Mouse (Mus musculus): ENCODE measurements around the gene Wdr72. TPM values are rescaled to one million over a fixed set of nuclear protein-coding genes. Genes with fewer than 3 reads are reported as not detected.

Gene Wdr72
- polyA plus RNA-seq, 1 experiment: 0.18 TPM

DNA sequence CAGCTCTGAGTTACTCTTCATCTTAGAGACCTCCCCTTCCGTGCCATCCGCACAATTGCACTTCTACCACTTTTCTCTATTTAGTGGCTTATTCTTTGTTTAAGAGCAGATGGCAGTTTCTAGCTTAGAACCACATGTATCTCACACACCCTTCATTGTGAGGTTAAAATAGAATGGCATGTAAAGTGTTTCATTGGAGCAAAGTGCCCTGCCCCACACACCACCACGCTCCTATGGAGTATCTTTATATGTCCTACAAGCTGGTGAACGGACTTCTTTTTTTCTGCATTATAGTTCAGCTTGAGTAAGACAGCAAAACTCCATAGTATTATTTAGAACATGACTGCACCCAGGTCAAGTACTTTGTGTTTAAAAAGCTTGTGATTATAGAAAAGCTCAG is 137.9 kb downstream of the Wdr72 start:
- WGBS: 78% methylated on average over 4 of the region's 4 CpGs
- no peak for TF ChIP-seq CTCF (IDR thresholded peaks at IDR 0.05; ENCODE audit: borderline replicate concordance, insufficient read depth, low read depth, low read length)
- H3K27ac ChIP-seq (ENCODE audit: insufficient read depth, low read length): no peak overlapping the region
- H3K4me3 ChIP-seq (replicated peaks; ENCODE audit: insufficient read depth, low read depth, low read length): no peak overlapping the region
- H3K27me3 ChIP-seq (ENCODE audit: control insufficient read depth, insufficient read depth, low read length): no peaks in the 10 kb centered on the region
- no peaks in the 10 kb centered on the region for H3K4me1 ChIP-seq (ENCODE audit: control insufficient read depth, insufficient read depth, low read length)
- DNase-seq: no peak

- H3K4me1 ChIP-seq (ENCODE audit: control insufficient read depth, insufficient read depth, low read length): no peaks in the 10 kb centered on the region
- 66% methylated on average over 1 of the region's 1 CpGs for WGBS
- TF ChIP-seq POLR2A (IDR thresholded peaks at IDR 0.05; ENCODE audit: borderline replicate concordance, insufficient read depth, low read length) (no peak), CTCF (IDR thresholded peaks at IDR 0.05; ENCODE audit: borderline replicate concordance, insufficient read depth, low read depth, low read length) (no peak)
These were observed 139.3 kb downstream of the Wdr72 start for GRCm38 (mm10) chr9:74249486-74249885.

GRCm38 (mm10) chr9:74250522-74250921 is 140.4 kb downstream of the Wdr72 start:
- Histone ChIP-seq H3K27ac (ENCODE audit: insufficient read depth, low read length) (no peak overlapping the region), H3K4me3 (replicated peaks; ENCODE audit: insufficient read depth, low read depth, low read length) (no peak overlapping the region), H3K4me1 (ENCODE audit: control insufficient read depth, insufficient read depth, low read length) (no peaks in the 10 kb centered on the region), H3K27me3 (ENCODE audit: control insufficient read depth, insufficient read depth, low read length) (no peaks in the 10 kb centered on the region)
- no peak for TF ChIP-seq CTCF (IDR thresholded peaks at IDR 0.05; ENCODE audit: borderline replicate concordance, insufficient read depth, low read depth, low read length)
- TF ChIP-seq POLR2A (IDR thresholded peaks at IDR 0.05; ENCODE audit: borderline replicate concordance, insufficient read depth, low read length): no peak
- 82% methylated on average over 1 of the region's 1 CpGs for WGBS
- DNase-seq: no peak

More at GRCm38 (mm10) chr9:74249486-74249885, 139.3 kb downstream of the Wdr72 start:
- H3K27ac ChIP-seq (ENCODE audit: insufficient read depth, low read length): no peak overlapping the region
- DNase-seq: no peak
- no peaks in the 10 kb centered on the region for H3K27me3 ChIP-seq (ENCODE audit: control insufficient read depth, insufficient read depth, low read length)
- H3K4me3 ChIP-seq (replicated peaks; ENCODE audit: insufficient read depth, low read depth, low read length): no peak overlapping the region

DNA sequence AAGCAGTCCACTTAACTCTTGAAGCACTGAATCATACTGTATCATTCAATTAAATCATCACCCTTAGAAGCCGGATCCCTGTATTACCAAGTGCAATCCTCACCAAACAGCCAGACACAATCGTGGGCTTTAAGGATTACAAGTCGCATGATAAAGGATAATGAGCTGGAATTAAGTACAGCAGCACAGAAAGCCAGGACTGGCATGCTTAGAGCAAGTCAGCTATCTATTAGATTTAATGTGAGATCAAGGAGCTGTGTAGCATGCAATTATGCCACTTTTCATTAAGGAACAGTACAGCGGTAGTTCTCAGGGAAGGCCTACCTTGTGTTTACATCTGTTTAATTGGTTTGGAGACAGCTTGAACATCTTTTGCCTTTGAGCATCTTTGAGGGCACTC is 148.2 kb downstream of the Wdr72 start:
- Histone ChIP-seq H3K27me3 (ENCODE audit: control insufficient read depth, insufficient read depth, low read length) (no peaks in the 10 kb centered on the region), H3K4me1 (ENCODE audit: control insufficient read depth, insufficient read depth, low read length) (no peaks in the 10 kb centered on the region), H3K27ac (ENCODE audit: insufficient read depth, low read length) (no peak overlapping the region), H3K4me3 (replicated peaks; ENCODE audit: insufficient read depth, low read depth, low read length) (no peak overlapping the region)
- DNase-seq: no peak
- 80% methylated on average over 4 of the region's 4 CpGs for WGBS
- no peak for TF ChIP-seq POLR2A (IDR thresholded peaks at IDR 0.05; ENCODE audit: borderline replicate concordance, insufficient read depth, low read length)
- TF ChIP-seq CTCF (IDR thresholded peaks at IDR 0.05; ENCODE audit: borderline replicate concordance, insufficient read depth, low read depth, low read length): no peak

DNA sequence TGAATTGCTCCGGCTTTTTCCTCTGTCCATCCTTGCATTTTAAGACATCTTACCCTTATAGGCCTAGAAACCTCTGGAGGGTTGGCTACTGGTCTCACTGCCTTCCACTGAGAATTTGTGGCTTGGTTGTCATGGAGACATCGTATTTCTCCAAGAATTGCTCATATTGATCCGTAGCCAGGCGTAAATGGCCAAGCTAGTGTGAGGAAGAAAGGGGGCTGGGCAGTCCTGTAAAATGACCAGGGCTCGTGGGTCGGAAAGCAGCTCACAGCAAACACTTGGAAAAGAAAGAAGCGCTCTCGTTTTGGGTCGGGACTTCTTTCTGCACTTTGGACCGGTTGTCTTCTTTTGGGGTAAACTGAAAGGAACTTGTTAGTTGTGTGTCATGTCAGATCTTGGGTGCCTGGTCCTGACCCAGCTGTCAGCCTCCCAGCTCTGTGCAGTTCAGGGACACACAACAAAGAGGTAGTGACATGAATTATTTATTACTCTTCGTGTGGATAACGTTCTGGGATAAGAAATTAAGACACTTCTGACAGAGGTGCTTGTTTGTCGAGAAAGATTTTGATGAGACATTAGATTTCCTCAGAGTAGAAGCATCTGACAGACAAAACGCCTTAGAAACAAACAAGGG is 167.7 kb downstream of the Wdr72 start:
- WGBS: 19% methylated on average over 14 of the region's 14 CpGs
- no peak for TF ChIP-seq CTCF (IDR thresholded peaks at IDR 0.05; ENCODE audit: borderline replicate concordance, insufficient read depth, low read depth, low read length)
- no peak for TF ChIP-seq POLR2A (IDR thresholded peaks at IDR 0.05; ENCODE audit: borderline replicate concordance, insufficient read depth, low read length)
- no peak for DNase-seq
- Histone ChIP-seq H3K27ac (ENCODE audit: insufficient read depth, low read length) (no peak overlapping the region), H3K4me1 (ENCODE audit: control insufficient read depth, insufficient read depth, low read length) (no peaks in the 10 kb centered on the region), H3K27me3 (ENCODE audit: control insufficient read depth, insufficient read depth, low read length) (no peaks in the 10 kb centered on the region), H3K4me3 (replicated peaks; ENCODE audit: insufficient read depth, low read depth, low read length) (no peak overlapping the region)

DNA sequence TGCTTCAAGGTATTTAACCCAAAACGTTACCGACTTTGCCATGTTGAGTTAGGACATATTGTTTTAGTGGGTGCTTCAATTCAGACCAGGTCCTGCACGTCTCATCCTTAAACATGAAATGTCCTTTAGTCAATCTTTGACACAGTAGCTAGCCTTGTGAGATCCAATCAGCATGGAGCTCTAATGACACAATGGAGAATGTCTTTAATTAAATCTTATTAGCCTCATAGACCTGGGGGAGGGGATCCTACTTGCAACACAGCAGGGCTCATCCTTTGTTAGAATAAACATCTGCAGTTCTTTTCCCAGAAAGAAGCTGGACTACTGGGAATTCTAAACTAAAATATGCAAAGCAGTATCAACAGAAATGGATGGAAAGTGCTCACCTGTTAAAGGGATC is 171.9 kb downstream of the Wdr72 start:
- Histone ChIP-seq H3K27ac (ENCODE audit: insufficient read depth, low read length) (no peak overlapping the region), H3K4me1 (ENCODE audit: control insufficient read depth, insufficient read depth, low read length) (no peaks in the 10 kb centered on the region), H3K4me3 (replicated peaks; ENCODE audit: insufficient read depth, low read depth, low read length) (no peak overlapping the region), H3K27me3 (ENCODE audit: control insufficient read depth, insufficient read depth, low read length) (no peaks in the 10 kb centered on the region)
- TF ChIP-seq POLR2A (IDR thresholded peaks at IDR 0.05; ENCODE audit: borderline replicate concordance, insufficient read depth, low read length): no peak
- TF ChIP-seq CTCF (IDR thresholded peaks at IDR 0.05; ENCODE audit: borderline replicate concordance, insufficient read depth, low read depth, low read length): no peak
- DNase-seq: no peak
- 36% methylated on average over 3 of the region's 3 CpGs for whole genome bisulfite sequencing

DNA sequence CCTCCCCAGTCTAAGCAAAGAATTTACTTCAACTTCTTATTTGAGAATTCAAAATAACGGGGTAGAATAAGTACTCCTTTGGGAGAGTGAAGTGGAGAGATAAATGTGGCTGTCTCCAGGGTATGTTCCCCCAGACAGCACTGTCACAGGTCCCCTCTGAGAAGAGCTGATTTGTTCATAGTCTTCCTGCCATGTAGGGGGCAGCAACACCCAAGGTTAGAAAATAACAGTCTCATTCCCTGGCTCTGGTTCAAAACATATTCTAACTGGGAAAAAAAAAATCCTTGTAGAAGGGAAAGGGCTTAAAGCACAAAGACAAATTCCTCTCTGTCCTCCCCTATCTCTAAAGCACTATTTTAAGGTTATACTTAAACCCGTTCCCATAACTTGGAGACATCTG is 176.1 kb downstream of the Wdr72 start:
- H3K27ac ChIP-seq (ENCODE audit: insufficient read depth, low read length): no peak overlapping the region
- no peak overlapping the region for H3K4me3 ChIP-seq (replicated peaks; ENCODE audit: insufficient read depth, low read depth, low read length)
- no peaks in the 10 kb centered on the region for H3K27me3 ChIP-seq (ENCODE audit: control insufficient read depth, insufficient read depth, low read length)
- TF ChIP-seq CTCF (IDR thresholded peaks at IDR 0.05; ENCODE audit: borderline replicate concordance, insufficient read depth, low read depth, low read length) (no peak), POLR2A (IDR thresholded peaks at IDR 0.05; ENCODE audit: borderline replicate concordance, insufficient read depth, low read length) (no peak)
- 80% methylated on average over 2 of the region's 2 CpGs for WGBS
- no peak for DNase-seq
- no peaks in the 10 kb centered on the region for H3K4me1 ChIP-seq (ENCODE audit: control insufficient read depth, insufficient read depth, low read length)

GRCm38 (mm10) chr9:74294479-74294878 is 184.3 kb downstream of the Wdr72 start:
- WGBS: 75% methylated on average over 3 of the region's 3 CpGs
- no peak overlapping the region for H3K4me3 ChIP-seq (replicated peaks; ENCODE audit: insufficient read depth, low read depth, low read length)
- H3K4me1 ChIP-seq (ENCODE audit: control insufficient read depth, insufficient read depth, low read length): no peaks in the 10 kb centered on the region

More at GRCm38 (mm10) chr9:74294479-74294878, 184.3 kb downstream of the Wdr72 start:
- H3K27me3 ChIP-seq (ENCODE audit: control insufficient read depth, insufficient read depth, low read length): no peaks in the 10 kb centered on the region
- H3K27ac ChIP-seq (ENCODE audit: insufficient read depth, low read length): no peak overlapping the region
- no peak for DNase-seq
- TF ChIP-seq CTCF (IDR thresholded peaks at IDR 0.05; ENCODE audit: borderline replicate concordance, insufficient read depth, low read depth, low read length) (no peak), POLR2A (IDR thresholded peaks at IDR 0.05; ENCODE audit: borderline replicate concordance, insufficient read depth, low read length) (no peak)
